Mouse (Mus musculus) c-Kit-positive CD71-positive TER-119-positive erythroid progenitor cells, embryonic 14.5 days (primary cell): ENCODE measurements around the gene Agap1.
A peak's percentile ranks its signal among the peaks of the same experiment; 100 is the strongest.

Source experiments
- DNase-seq: peaks from one replicate; pipeline ENCODE4 v3.0.0-alpha.2; 2013; ENCODE audit warnings: low spot score

The Agap1 gene

DNA sequence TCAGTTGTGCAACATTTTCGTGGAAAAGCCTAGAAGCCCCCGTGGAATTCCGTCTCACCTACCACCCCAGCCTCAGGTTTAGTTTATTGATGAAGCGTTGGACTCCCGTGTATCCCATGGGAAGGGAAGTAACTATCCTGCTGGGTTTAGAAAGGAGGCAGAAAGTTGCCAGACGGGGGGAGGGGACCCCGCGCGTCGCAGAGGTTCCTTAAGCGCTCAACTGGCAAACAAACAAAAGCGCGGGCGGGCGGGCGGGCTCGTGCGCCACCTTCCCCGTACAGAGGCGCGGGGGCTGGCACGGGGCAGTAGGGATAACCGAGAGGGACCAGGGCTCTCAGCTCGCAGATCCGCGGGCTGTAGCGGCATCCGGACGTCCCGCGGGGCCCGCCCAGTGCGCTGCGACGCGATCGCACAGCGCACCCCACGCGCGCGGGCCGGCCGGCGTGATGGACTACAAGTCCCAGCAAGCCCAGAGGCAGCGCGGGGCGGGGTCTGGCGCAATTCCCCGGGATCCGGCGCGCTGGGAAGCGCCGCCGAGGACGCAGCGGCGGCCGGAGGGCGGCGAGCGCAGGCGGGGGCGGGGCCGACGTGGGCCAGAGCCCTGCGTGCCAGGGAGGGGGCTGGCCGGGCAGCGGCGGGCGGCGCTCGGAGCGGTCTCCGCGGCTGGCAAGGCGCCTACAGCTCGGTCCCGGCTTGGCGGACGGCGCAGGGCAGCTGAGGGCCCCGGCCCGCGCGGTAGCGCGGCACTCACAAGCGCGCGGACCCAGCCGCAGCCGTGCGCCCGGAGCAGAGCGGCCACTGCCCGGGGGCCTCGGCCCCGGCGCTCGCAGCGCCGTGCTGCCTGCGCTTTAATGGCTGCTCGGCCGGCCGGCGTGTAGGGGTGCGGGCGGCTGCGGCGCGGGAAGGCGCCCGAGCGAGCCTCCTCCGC lies at the start of gene Agap1:
TSS of gene Agap1 (plus strand) at position 611 of the 928 bp plus-strand sequence.
- peak; percentile 27 for DNase-seq

DNA sequence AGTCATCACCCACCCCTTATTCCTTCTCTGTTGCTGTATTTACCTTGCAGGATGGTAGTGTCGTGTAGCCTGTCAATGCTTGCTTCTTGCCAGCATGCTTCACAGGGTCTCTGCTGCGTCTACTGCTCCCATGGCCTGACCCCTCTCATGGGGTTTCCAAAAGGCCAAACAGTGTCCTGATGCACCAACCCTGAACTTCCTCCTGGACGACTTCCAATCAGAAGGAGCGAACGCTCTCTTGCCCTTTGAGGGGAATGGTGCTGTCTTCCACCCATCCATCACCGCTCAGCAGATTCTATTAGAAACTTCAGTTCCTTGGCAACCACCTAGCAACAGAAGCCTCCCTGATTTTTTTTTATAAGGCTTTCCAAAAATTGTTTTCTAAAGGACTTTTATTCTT lies 48.6 kb upstream of the Agap1 start:
- no peak for DNase-seq

DNA sequence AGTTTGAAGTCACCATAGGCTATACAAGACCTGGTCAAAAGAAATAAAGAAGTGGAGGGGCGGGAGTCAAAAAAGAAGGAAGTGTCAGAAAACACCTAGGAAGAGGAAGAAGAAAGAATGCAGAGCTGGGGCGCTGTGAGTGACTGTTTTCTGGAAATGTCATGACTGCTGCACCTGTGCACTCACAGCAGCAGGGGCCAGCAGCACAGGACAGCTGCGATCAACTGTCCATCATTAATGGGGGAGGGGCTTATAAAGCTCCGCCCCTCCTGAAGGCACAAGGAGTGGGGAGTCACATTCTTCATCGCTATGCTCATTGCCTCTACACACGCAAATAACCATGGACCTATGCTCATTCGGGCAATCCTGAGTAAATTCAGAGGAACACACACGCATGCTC lies 46.6 kb upstream of the Agap1 start:
- DNase-seq: no peak

DNA sequence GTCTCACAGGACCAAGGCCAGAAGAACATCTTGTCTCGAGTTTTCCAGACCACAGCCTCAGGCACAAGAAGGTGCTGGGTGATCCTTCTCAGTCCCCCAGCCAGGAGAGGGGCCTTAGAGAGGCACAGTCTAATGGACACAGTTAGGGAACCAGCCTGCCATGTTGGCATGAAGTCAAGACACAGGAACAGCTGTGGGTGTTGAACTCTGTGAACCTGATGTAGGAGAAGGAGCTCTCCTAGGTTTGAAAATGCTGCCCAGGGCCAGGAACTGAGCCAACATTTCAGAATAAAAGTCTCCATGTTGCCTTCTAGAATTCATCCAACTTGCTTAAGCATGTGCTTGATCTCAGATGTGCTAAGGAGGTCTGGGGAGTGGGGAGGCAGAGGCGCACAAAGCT lies 41.5 kb upstream of the Agap1 start:
- no peak for DNase-seq

DNA sequence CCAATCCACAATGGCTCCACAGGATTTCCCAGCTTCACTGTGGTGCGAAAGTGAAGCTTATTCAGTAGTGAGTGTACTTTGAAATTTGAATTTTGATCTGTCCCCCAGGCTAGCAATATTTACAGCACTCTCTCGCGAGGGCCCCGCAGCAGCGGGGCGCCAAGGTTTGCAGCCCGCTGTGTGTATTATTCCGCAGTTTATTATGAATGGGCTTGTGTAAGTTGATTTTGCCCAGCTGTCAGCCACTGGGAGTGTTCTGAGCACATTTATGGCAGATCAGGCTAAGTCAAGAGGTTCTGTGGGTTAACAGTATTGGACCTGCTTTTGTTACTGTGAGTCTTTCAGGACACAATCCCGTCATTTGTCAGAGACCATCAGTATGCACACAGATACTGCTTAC lies 40.0 kb upstream of the Agap1 start:
- DNase-seq: no peak

DNA sequence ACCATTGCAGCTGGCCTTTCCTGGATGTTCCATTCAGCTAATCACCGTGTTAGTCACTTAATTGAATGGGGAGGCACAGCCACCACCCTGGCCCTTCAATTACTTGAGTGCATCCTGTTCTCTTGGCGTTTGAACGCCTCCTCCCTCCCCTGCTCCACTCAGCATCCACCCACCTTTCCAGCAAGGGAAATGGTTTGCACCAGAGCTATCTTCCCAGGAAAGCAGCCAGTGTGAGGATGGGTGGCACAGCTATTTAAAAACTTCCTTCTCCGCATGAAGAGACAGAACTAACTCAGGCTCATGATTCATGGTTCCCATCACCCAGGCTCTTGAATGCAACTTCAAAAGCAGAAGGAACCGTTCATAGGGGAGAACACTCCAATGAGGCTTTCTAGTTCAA lies 37.7 kb upstream of the Agap1 start:
- no peak for DNase-seq

DNA sequence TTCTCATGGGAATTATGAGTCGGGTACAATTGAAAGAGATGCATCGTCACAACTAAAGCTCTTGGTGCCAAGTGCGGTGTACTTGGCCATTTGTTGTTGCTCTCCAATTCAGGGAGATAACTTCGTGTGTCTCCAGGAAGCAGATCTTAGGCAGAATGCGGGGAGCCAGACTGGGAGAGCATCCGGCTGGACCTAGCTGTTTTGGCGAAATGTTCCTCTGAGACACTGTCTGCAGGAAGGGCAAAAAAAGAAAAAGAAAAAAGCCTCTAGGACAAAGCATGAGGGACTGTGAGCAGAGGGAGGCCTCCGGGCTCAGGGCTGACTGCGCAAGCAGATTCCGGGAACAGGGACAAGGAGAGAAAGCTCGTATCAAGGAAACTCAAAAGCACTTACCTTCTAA lies 34.0 kb upstream of the Agap1 start:
- DNase-seq: no peak

DNA sequence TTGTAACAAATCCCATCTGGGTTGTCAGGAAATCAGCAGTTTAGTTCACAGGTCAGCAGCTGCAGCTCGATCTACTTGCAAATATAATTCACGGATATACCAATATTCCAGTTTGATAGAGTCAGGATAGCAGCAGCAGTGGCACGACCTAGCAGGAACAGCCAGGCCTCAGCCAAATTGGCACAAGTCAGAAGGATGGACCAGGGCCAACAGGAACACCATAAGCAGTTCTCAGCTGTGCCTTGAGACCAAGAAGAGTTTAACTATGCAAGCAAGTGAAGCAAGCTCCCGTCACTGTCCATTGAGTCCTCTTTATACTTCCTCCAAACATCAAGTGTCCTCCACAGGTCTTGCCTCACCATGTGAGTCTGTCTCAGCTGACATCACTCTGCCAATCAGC lies 33.2 kb upstream of the Agap1 start:
- no peak for DNase-seq

DNA sequence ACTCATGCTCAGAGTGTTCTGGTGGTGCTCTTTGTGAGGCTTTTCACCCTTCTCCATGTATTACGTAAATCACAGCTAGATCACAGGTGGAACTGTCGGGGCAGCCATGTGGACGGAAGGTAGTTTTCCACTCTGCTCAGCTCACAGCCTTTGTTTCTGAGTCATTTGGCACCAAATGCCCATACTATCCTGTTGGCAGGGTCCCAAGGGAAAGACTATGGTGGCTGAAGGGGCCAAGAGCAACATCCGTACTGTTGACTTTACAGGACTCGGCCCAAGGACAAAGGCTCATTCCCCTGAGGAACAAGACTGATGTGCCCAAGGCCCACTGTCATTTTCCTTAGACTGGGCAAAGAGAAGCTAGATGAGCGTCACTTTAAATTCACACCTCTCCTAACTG lies 30.0 kb upstream of the Agap1 start:
- DNase-seq: no peak

DNA sequence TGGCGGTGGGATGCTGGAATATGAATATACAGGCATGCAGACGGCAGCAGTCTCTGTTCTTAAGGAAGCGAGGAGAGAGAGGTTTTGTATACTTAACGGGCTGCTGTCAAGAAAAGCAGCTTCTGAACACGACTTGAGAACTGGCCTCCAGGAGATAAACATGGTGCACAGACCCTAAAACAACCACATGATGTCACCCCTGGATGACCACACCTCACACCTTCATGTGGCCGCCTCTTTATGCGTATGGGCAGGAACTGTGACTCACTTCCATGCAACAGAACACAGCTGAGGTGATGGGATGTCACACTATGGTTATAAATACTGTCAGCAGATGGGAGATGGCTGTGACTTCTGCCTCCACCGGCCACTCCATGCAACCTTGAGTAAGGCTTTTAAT lies 28.5 kb upstream of the Agap1 start:
- no peak for DNase-seq

DNA sequence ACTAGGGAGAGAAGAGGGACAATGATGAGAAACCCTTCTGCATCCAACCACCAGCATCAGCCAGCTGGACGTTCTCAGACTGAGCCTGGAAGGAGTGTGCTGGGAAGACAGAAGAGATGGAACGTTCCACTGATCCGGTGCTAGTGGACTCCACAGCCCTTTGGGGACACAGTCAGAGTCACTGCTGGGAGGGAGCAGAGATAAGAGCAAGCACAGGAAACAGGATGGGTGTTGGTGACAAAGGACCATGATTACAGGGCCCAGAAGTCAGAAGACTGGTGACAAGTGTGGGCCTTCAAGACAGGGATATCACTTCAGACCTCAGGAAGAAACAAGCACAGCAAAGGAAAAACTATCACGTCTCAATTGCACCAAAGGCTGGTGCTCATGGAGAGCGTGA lies 25.9 kb upstream of the Agap1 start:
- no peak for DNase-seq

DNA sequence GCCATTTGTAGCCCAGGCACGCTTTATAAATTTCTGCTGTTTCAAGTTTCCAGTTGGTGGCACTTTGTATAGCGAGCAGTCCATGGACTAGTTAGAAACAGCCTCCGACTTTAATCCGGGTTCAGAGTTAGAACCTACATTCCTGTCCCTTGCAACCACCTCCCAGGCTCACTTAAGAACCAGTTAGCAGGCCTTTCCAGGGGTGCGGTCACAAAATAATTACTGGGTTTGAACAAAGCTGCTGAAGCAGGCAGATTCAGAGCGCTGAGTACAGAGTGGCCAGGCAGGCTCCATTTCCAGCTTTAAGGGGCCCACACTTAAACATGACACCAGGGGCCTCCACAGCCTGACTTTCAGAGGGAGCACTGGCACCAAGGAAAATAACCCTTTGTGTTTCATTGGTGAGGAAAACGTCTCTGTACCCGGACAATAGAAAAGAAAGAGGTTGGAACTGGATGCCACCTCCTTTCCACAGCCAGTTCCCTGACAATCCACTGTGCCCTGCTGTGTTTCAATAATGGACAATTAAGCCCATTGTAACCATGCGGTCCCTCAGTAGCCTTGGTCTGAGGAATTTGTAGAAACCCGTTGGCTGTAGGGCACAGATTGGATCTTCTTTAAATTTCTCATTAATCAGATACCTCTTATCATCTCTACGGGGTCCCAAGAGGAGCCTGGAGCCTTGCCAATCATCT lies 24.5 kb upstream of the Agap1 start:
- DNase-seq: no peak

DNA sequence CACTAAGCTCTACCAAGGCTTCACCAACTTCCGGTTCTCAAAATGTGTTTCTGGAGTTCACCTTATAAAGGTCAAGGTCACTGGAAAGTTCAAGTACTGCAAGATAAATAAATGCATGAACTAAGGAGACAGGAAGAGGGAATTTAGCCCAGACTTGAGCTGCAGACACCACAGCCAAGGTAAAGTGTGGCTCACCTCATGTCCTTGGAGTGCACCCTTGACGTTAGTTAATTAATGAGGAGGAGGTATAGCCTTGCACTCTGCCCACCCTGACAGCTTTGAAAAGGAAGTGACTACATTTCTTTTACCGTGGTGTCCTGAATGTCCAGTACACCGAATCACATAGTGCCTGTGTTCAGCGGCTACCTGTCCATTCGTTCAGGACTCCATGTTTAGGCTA lies 15.3 kb upstream of the Agap1 start:
- DNase-seq: no peak

DNA sequence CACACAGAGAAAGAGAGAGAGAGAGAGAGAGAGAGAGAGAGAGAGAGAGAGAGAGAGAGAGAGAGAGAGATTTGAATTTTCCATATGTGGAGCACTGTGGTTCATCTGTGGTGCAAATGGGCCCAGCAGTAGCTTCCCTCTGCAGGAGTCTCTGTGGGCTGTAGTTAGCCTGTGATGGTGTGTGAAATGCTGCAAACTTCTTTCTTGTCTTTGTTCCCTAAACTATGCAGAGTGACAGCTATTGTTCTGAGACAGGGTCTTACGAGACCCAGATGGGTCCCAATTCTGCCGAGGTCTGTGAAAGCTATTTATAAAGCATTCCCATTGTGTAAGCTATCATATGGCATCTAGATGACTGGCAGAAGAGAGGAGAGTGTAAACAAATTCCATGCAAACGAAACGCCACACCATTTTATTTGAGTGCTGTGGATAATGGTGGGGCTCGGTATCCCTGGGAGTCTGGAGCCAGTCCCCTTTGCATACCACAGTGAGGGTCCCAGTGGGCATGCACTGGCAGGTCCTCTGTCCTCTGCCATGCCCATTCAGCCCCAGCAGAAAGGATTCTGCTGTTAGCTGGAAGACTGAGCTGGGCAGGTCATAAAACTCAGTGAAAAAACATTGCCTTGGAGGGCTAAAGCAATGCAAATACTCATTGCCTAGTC lies 13.2 kb upstream of the Agap1 start:
- no peak for DNase-seq

DNA sequence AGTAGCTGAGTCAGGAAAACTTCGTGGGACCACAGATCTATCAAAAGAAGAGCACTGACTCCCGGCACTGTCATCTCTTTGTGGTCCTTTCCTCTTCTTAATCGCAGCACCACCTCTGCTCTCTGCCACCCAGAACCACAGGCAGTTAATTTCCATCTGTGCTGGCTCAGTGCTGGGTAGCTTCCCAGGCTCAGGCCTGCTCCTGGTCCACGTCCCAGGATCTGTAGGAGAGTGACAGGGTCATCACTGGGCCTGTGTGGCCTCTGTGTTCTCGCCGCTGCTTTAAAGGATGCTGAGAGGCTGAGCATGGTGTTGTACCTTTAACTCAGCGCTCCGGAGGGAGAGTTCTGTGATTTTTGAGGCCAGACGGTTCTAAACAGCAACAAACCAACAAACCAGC lies 11.1 kb upstream of the Agap1 start:
- no peak for DNase-seq

DNA sequence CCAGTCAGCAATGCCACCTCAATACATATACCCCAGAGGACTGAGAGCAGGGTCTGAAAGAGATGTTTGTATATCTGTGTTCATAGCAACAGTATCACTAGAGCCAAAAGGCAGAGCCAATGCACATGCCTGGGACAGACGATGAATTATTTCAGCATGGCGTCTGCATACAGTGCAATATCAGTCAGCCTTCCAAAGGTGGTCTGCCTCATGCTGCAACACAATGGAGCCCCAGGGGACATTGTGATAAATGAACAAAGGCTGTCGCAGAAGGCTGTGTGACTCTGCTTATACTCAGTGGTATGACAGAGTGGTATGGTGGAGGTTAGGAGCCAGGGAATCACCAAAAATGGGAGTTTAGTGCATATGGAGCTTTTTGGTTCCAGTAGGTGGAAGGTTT lies 10.6 kb upstream of the Agap1 start:
- no peak for DNase-seq

DNA sequence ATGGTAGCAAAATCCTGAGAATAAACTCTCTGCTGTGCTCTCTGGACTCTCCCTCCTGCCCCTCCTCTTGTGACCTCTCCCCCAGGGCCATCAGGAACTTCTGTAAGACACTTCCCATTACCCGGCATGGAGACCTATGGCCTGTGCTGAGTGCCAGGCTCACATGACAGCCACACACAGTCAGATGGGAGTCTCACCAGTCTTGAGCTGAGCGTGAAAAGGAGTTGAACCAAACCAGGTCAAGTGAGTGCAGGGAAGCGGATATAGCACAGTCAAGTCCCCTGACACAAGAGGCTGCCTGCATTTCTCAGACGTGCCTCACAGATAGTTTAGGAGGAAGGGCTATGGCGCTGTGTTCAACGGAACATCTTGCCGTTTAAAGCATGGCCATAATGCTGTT lies 4.5 kb upstream of the Agap1 start:
- DNase-seq: no peak

DNA sequence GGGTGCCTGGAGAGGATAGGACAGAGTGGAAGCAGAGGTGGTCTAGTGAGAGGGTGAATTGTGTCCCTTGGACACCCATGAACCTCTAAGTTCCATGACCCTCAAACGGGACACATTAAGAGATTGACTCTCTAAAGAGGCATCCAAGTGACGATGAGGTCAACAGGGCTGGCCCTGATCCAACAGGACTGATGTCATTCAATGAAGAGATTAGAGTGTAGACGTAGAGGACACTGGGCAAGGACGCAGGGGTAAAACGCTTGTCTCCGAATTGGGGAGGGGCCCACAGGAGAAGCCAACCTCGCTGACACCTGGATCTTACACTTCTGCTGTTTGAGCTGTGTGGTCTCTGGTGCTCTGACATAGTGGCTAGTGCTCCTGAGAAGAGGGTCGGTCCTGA lies 2.5 kb upstream of the Agap1 start:
- DNase-seq: no peak

DNA sequence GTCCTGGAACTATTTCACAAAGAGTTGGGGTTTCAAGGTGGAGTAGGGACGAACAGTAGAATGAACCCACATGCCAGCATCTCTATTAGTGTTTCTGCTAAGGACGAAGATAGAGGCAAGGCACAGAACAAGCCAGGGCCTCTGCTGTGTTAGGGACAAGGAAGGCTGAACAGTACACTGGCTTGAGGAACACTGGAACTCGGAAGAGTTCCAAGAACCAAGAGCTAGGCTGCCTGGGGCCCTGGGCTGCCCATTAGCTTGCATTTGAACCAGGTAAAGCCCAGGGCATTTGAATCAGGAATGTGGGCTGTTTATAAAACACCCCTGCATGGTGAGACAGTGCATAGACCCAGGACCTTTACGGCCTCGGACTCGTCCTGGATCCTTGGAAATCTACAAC lies 940 bp upstream of the Agap1 start:
- DNase-seq: no peak

DNA sequence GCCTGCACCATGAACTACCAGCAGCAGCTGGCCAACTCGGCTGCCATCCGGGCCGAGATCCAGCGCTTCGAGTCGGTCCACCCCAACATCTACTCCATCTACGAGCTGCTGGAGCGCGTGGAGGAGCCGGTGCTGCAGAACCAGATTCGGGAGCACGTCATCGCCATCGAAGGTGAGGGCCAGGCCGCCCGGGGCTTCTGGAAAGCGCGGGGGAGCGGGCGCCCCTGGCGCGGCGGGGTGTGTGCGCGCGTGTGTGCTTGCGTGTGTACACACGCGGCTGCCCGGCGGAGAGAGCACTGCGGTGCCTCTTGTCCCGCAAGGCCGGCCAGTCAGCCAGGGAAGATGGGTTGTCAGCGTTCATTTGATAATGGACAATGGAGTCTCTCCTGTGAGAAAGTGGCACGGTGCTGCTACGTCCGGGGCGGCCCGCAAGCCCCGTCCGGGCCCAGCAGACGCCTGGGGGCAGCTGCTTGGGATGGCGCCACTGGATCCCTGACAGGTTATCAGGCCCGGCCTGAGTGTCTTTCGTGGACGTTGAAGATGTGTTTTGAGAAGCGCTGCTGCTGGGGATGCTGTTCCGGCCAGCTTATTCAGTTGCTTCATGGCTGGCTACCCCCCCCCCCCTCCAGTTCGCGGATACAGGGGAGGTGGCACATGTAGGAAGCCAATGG lies 950 bp downstream of the Agap1 start:
- DNase-seq: no peak

DNA sequence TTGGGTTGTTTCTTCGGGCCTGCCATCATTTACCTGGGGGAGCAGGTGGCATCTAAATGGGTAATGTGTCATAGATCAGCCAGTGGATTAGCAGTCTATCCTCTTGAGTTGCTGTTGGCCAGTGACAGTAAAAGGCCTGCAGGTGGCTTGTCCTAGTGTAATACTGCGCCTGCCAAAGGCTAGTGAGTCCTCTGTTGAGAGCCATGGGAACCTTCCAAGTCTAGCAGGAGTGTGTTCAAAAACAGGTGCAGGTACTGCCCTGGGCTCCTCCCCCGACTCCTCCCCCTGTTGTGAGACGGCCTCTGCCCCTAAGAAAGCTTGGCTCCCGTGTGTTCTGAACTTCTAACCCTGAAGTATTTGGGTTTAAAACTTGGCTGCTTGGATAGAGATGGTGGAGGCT lies 1.9 kb downstream of the Agap1 start:
- no peak for DNase-seq
